Mouse (Mus musculus) kidney, embryonic 15.5 days (tissue): ENCODE results near the gene Frmd8. TPM values are rescaled to one million over a fixed set of nuclear protein-coding genes. Genes with fewer than 3 reads are reported as not detected.

ENCODE experiments used
- ATAC-seq: fragments of 200-750 bp; cut with Nextera tagmentation; replicated peaks from 2 replicates; pipeline ENCODE4 v1.8.0; 2017; ENCODE audit warnings: moderate TSS enrichment; ENCODE audit not compliant: low FRiP score
- H3K27ac ChIP-seq: fragments of 300-500 bp; sonication (generic); 2 replicates; pipeline ENCODE4 v1.5.1; 2015; ENCODE audit warnings: mild to moderate bottlenecking, inconsistent platforms
- H3K27me3 ChIP-seq: fragments of 300-500 bp; sonication (generic); 2 replicates; pipeline ENCODE4 v1.6.1; 2015; ENCODE audit warnings: inconsistent platforms
- H3K36me3 ChIP-seq: fragments of 300-500 bp; sonication (generic); 2 replicates; pipeline ENCODE4 v1.6.1; 2015; ENCODE audit warnings: inconsistent platforms
- H3K4me1 ChIP-seq: fragments of 300-500 bp; sonication (generic); 2 replicates; pipeline ENCODE4 v1.6.1; 2015; ENCODE audit warnings: inconsistent platforms
- H3K4me2 ChIP-seq: fragments of 300-500 bp; sonication (generic); 2 replicates; pipeline ENCODE4 v1.6.1; 2015; ENCODE audit warnings: moderate library complexity, mild to moderate bottlenecking, inconsistent platforms
- H3K4me3 ChIP-seq: fragments of 300-500 bp; sonication (generic); replicated peaks from 2 replicates; pipeline ENCODE4 v1.5.1; 2015; ENCODE audit warnings: mild to moderate bottlenecking, inconsistent platforms
- H3K9ac ChIP-seq: fragments of 300-500 bp; sonication (generic); 2 replicates; pipeline ENCODE4 v1.6.1; 2015; ENCODE audit warnings: mild to moderate bottlenecking, inconsistent platforms
- H3K9me3 ChIP-seq: fragments of 300-500 bp; sonication (generic); replicated peaks from 2 replicates; pipeline ENCODE4 v1.6.1; 2016; ENCODE audit warnings: inconsistent platforms
- WGBS: fragments of 180-500 bp; shearing (Covaris S2); methylation state at CpG from one replicate; pipeline ENCODE4 v1.1.7; 2015; ENCODE audit warnings: mixed read lengths; 5-methylcytosine and 5-hydroxymethylcytosine counted together
- polyA plus RNA-seq: library from polyadenylated mRNA; unstranded; fragments of >200 nt; fragmentation: Nextera tagmentation; extraction: Ambion mirVana; gene quantifications from 2 replicates; pipeline ENCODE4 v1.2.1, GENCODE M21; 2015

Frmd8 gene
- polyA plus RNA-seq, 1 experiment from 2014 or later: 43.1 TPM

DNA sequence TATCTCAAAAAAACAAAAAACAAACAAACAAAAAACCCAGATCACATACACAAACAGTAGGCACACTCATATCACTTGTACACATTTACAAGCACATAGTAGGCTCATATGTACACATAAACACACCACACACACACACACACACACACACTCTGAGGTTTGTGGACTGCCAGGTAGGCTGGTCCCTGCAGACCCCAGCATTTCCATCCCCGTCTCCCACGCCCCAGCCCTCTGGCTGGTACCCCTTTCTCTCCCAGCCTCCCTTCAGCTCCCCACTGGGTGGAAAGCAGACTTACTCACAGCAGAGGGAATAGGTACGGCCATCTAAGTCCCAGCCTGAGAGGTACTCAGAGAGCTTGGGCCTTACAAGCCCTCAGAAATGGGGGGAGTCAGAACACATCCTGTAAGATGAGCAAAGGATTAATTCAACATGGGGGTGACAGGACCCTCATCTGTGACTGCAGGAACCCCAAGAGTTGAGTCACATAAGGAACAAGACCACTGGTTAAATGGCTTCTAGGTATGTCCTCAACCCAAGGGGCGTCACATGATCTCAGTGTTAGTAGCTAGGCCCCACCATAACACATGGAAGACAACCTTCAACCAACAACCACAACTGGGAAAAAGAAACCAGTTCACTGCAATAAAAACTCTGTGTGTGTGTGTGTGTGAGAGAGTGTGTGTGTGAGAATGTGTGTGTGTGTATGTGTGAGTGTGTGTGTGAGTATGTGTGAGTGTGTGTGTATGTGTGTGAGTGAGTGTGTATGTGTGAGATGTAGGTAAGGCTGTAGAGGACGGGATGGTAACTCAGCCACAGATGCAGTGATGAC is 49.0 kb downstream of the Frmd8 start:
- WGBS: 92% methylated on average over 5 of the region's 5 CpGs
- Histone ChIP-seq H3K9me3 (no peaks in the 10 kb centered on the region), H3K27ac (no peak overlapping the region), H3K4me1 (peaks cover 47% of the 10 kb centered on the region), H3K4me3 (no peak overlapping the region), H3K27me3 (no peaks in the 10 kb centered on the region), H3K36me3 (no peaks in the 10 kb centered on the region), H3K9ac (no peak overlapping the region), H3K4me2 (no peak overlapping the region)
- no peak for ATAC-seq

DNA sequence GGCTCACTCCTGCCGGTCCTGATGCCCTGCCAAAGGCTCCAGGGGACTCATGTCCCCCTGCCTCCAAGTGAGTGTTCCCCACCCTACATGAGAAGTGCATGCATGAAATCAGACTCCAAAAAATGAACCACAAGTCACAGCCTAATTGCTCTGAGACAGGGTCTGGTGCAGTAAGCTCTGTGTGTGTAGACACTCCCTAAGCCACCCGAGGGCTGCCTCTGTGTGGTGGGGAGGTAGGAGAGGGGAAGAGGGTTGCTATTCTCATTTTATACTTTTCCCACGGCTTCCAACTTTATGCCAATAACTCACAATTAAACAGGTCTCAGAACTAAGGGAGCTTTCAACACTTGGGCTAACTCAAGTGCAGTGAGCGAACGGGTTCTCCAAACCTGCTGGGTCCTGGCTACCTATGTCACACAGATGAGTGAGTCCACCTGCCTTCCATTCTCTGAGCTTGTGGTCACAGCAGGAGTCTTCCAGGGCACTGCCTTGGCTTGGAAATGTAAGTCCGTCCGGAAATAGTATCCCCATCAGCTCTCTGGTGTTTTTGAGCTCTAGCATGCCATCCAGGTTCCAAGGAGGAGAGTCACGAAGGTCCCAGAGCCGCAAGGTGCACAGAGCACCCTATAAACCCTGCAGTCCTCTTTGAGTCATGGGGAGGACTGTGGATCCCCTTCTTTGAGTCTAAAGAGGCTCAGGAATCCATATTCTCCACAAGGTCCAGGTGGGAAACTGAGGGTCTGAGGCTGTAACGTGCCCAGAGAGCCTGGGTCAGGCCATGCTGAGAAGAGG is 50.1 kb downstream of the Frmd8 start:
- no peak for ATAC-seq
- no peaks in the 10 kb centered on the region for H3K27me3 ChIP-seq

DNA sequence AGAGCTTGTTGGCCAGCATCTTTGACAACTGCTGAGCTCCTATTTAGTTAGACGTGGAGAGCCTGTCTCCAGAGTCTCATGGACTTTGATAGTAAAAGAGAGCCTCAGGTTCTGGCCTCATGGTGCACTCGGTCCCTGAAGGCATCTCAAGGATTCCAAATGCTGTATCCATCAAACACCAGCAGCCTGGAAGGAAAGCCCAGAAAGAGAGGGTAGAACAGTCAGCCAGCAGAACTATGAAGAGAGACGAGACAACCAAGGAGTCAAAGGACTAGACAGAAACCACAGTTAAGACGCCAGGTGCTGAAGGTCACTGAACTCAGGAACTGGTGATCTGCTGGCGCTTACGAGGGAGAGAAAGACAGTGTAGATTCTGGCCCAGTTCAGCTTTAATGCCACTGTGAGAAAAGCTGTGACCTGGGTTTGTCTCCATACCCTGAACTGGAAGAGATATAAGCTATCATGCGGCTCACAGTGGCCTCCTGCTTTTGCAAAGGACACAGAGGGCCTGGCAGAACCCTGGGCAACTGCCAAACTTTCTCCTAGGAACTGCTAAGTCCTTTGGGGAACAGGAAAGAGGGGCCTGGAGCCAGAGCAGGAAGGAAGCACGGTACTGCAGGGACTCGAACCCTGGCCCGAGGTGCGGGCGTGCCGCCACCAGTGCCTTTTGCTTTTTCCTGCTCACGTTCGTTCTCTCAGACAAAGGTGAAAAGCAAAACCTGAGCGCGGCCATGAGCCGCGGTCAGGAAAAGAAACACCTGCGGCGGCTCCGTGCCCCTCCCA is 50.8 kb downstream of the Frmd8 start:
- no peak overlapping the region; the same call in 1 of the 2 replicates for H3K4me2 ChIP-seq
- peak overlapping the region; percentile 76 for H3K27ac ChIP-seq
- H3K9ac ChIP-seq: no peak overlapping the region

More for the DNA sequence above, 50.1 kb downstream of the Frmd8 start:
- no peaks in the 10 kb centered on the region for H3K9me3 ChIP-seq
- WGBS: 72% methylated on average over 10 of the region's 10 CpGs
- no peak overlapping the region for H3K4me3 ChIP-seq
- H3K4me2 ChIP-seq: no peak overlapping the region; the same call in 1 of the 2 replicates
- peak overlapping the region; percentile 76; the same call in 1 of the 2 replicates for H3K27ac ChIP-seq
- no peak overlapping the region for H3K9ac ChIP-seq
- H3K36me3 ChIP-seq: no peaks in the 10 kb centered on the region
- H3K4me1 ChIP-seq: peaks cover 47% of the 10 kb centered on the region

DNA sequence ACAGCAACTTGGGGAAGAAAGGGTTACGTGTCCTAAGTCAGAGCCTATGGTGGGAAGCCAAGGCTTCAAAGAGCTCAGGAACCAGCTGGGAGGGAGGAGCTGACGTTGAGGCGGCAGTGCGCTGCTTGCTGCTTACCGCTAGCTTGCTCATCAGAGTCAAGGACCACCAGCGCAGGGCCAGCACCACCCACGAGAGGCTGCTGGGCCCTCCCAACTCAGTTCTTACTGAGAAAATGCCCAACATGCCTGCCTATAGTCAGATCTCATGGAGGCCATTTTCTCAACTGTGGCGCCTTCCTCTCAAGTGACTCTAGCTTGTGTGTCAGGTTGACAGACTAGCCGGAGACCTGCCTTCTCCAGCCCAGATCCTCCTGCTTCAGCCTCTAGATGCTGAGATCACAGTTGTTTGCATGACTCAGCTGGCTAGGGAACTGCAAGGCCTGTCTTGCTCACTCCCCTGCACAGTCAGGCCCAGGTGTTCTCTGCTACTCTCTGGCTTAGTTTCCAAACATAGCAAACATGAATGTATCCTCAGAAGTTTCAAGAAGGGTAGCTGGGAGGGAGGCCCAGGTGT is 51.7 kb downstream of the Frmd8 start:
- Histone ChIP-seq H3K9me3 (no peaks in the 10 kb centered on the region), H3K4me2 (peak overlapping the region; percentile 35), H3K27ac (peak overlapping the region; percentile 76), H3K4me1 (peaks cover 59% of the 10 kb centered on the region), H3K9ac (no peak overlapping the region), H3K4me3 (no peak overlapping the region), H3K27me3 (no peaks in the 10 kb centered on the region), H3K36me3 (no peaks in the 10 kb centered on the region)
- WGBS: 24% methylated on average over 9 of the region's 9 CpGs
- peak; percentile 34; the same call in 1 of the 2 replicates for ATAC-seq

More for the DNA sequence above, 50.8 kb downstream of the Frmd8 start:
- WGBS: 66% methylated on average over 22 of the region's 22 CpGs
- Histone ChIP-seq H3K9me3 (no peaks in the 10 kb centered on the region), H3K27me3 (no peaks in the 10 kb centered on the region), H3K4me1 (peaks cover 52% of the 10 kb centered on the region), H3K4me3 (no peak overlapping the region), H3K36me3 (no peaks in the 10 kb centered on the region)
- ATAC-seq: no peak

DNA sequence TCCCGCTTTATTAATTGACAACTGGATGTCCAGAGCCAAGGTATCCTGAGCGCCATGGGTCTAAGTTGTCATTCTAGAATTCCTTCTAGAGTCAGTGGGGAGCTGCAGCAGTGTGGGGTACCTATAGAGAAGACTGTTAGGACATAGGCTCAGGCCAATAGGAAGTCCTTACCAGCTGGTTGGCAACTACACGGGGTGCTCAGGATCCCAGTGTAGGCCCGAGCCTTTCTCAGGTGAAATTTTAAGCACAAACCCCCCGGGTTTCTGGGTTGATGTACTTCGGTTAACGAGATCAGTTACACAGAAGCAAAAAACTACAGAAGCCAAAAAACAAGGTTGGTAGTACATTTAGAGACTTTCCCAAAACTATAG is 52.3 kb downstream of the Frmd8 start:
- WGBS: 74% methylated on average over 7 of the region's 7 CpGs
- H3K4me2 ChIP-seq: peak overlapping the region; percentile 15; the same call in 1 of the 2 replicates

DNA sequence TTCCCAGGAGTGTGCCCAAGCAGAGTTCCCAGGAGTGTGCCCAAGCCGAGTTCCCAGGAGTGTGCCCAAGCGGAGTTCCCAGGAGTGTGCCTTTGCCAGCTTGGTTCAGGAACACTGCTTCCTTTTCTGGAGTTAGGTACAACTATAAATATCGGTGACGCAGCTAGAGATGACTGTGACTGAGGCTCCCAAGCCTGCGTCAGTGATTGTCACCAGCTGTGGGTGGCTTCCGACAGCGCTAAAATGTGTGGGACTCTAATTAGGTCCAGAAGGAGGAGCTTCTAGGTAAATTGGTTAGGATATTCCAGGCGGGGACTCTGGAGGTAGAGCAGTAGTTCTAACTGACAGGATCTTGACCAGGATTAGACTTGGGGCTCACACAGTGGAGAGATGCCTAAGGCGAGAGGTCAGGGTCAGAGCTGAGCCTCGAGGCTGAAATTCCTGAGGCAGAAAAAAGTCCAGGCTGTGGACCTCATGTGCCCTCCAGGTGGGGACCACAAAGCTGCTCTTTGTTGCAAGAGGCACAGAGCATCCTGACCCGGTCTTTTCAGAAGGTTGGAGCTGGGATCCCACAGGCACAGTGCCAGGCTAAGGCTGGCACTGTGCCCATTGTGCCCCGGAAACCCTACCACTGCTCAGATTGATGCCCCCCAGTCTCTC is 52.8 kb downstream of the Frmd8 start:
- no peaks in the 10 kb centered on the region for H3K36me3 ChIP-seq
- peak overlapping the region; percentile 76 for H3K27ac ChIP-seq
- H3K4me3 ChIP-seq: no peak overlapping the region
- ATAC-seq: no peak
- H3K9me3 ChIP-seq: no peaks in the 10 kb centered on the region
- H3K4me1 ChIP-seq: peaks cover 60% of the 10 kb centered on the region
- peak overlapping the region; percentile 15; the same call in 1 of the 2 replicates for H3K4me2 ChIP-seq
- no peak overlapping the region for H3K9ac ChIP-seq
- no peaks in the 10 kb centered on the region for H3K27me3 ChIP-seq
- WGBS: 37% methylated on average over 12 of the region's 12 CpGs

More for the DNA sequence above, 52.3 kb downstream of the Frmd8 start:
- Histone ChIP-seq H3K27me3 (no peaks in the 10 kb centered on the region), H3K9me3 (no peaks in the 10 kb centered on the region), H3K4me1 (peaks cover 60% of the 10 kb centered on the region), H3K9ac (no peak overlapping the region), H3K36me3 (no peaks in the 10 kb centered on the region), H3K4me3 (no peak overlapping the region), H3K27ac (peak overlapping the region; percentile 76)
- ATAC-seq: no peak

DNA sequence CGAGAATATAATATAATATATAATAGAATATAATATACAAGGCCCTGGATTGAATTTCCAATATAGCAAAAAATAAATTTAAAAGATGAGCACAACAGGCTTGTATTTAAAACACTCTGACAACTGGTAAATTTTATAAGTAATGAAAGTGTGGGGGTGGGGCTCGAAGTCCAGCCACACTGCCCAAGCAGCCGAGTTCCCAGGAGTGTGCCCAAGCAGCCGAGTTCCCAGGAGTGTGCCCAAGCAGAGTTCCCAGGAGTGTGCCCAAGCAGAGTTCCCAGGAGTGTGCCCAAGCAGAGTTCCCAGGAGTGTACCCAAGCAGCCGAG is 53.3 kb downstream of the Frmd8 start:
- H3K9me3 ChIP-seq: no peaks in the 10 kb centered on the region
- H3K36me3 ChIP-seq: no peaks in the 10 kb centered on the region
- peaks cover 62% of the 10 kb centered on the region for H3K4me1 ChIP-seq
- WGBS: 65% methylated on average over 5 of the region's 5 CpGs
- no peak overlapping the region for H3K4me3 ChIP-seq
- peak overlapping the region; percentile 76 for H3K27ac ChIP-seq
- no peaks in the 10 kb centered on the region for H3K27me3 ChIP-seq
- no peak overlapping the region for H3K4me2 ChIP-seq
- no peak for ATAC-seq
- no peak overlapping the region for H3K9ac ChIP-seq

DNA sequence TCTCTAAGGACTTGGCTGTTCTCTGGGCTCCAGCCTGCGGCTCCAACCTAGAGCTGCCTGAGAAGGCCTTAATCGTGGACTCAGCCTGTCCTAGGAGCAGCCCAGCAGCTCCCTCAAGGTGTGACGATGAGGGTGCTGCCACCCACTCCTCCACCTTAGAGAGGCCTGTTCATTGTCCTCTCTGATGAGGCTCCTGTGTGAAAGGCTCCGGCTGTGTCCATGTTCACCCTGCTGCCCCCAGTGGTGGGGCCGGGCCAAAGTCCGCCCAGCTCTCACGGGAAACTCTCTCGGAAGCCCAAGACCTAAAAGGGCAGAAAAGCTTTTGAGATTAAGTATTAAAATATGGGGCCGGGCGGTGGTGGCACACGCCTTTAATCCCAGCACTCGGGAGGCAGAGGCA is 55.5 kb downstream of the Frmd8 start:
- H3K9ac ChIP-seq: no peak overlapping the region
- H3K4me1 ChIP-seq: peaks cover 74% of the 10 kb centered on the region
- no peaks in the 10 kb centered on the region for H3K27me3 ChIP-seq
- peak overlapping the region; percentile 95 for H3K27ac ChIP-seq
- H3K9me3 ChIP-seq: no peaks in the 10 kb centered on the region
- WGBS: 44% methylated on average over 12 of the region's 12 CpGs
- H3K4me3 ChIP-seq: no peak overlapping the region
- H3K4me2 ChIP-seq: no peak overlapping the region
- no peak for ATAC-seq
- no peaks in the 10 kb centered on the region for H3K36me3 ChIP-seq

DNA sequence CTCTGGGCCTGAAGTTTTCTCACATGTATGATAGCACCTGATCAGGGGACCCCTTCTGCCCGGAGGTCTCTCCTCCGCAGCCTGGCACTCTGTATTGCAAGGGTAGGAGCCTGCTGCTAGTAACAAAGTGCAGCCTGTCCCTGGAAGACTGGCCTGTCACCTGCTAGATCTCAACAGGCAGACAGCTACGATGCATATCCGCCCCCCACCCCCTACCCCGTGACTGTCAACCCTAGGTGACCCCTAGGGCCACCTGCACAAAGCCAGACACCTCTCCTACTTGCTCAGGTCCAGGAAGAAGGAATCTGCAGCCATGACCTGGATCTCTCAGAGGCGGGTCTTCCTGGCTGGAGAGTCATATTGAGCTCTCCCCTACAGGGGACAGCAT is 56.5 kb downstream of the Frmd8 start:
- no peaks in the 10 kb centered on the region for H3K27me3 ChIP-seq
- peak overlapping the region; percentile 57 for H3K4me2 ChIP-seq
- H3K36me3 ChIP-seq: no peaks in the 10 kb centered on the region
- no peak overlapping the region for H3K4me3 ChIP-seq
- H3K9ac ChIP-seq: no peak overlapping the region
- WGBS: 71% methylated on average over 6 of the region's 6 CpGs
- no peak for ATAC-seq
- peak overlapping the region; percentile 95 for H3K27ac ChIP-seq
- no peaks in the 10 kb centered on the region for H3K9me3 ChIP-seq
- H3K4me1 ChIP-seq: peaks cover 65% of the 10 kb centered on the region

DNA sequence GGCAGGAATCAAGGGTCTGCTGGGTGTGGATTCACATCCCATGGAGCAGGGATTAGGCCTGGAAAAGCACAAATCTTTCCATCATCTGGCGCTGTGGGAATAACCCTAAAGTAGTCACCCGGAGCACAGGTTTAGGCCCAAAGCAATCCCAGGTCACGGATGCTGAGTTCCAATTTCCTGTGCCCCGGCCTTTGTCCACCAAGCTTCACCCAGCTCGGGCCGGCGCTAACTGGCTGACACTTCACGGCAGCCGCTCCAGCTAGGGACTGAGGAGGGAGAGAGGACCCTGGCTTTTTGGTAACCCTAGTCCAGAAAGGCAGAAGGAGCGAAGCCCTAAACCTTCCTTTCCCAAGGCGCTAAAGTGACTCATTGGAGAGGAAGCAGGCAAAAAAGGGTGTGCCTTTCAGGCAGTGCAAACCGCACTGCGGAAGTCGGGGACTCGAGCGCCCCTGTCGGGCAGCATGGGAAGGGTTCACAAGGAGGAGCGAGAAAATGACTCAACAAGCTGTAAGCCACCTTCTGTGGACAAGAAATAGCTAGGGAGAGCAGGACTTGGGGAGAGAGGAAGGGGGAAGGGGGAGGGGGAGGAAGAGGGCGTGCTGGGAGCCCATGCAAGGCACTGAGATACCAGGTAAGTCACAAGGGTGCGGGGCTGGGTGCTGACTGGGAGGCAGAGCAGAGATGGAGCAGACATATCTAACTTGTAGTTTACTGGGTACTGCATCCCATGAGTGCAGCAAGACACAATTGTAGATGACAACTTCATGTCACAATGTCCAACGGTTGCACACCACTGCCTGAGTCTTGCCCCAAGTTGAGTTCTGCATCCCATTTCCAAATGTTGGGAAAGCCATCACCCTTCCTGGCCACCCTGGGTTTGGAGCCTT is 57.1 kb downstream of the Frmd8 start:
- Histone ChIP-seq H3K27ac (peak overlapping the region; percentile 95), H3K36me3 (no peaks in the 10 kb centered on the region), H3K27me3 (no peaks in the 10 kb centered on the region), H3K4me2 (peak overlapping the region; percentile 57), H3K9me3 (no peaks in the 10 kb centered on the region), H3K4me3 (peak overlapping the region; percentile 32), H3K9ac (peak overlapping the region; percentile 55), H3K4me1 (peaks cover 58% of the 10 kb centered on the region)
- WGBS: 11% methylated on average over 21 of the region's 21 CpGs
- ATAC-seq: peak; percentile 64
